Comparison of ENCODE assay signal across 15 mouse cellular contexts in the genomic region with DNA sequence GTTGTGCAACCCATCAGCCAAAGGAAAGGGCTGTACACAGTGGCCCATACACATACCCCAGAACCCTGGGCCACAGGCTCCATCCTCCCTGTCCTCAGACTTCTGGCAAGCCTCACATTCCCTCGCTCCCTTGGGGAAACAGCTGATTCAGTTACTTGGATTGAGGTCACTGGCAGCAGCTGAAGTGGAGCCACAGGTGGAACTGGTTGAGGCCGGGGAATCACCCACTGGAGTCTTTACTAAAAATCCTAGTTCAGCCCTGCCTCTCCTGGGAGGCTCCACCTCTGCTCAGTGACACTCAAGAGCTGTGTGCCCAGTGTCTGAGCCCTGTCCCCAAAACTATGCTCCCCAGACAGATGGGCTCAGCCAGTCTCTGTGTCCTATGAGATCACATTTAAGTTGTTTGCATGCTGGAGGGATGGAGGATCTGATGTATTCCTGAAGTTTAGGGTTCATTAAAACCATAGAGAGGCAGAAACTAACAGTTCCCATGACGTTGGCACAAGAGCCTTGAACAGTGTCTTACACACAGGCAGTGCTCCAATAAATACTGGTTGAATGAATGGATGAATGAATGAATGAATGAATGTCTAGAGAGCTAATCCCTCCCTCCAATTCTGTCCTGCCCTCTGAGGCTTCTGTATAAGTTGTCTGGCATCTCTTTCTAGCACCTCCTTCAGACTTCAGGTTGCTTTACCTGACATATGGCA. TPM values are rescaled to one million over a fixed set of nuclear protein-coding genes. Genes with fewer than 3 reads are reported as not detected.
DNase-seq lines count a peak whose midpoint lies in the region; ATAC-seq and TF ChIP-seq lines count a peak whose summit lies in the region.
"Had no signal": no experiment of that assay in that cellular context is flagged by ENCODE, and none has a peak within 500 bp of the region (broad histone marks: within the 10 kb centered on the region; RNA-seq: fewer than 3 reads in every experiment).

No protein-coding gene starts in this region.

- TF ChIP-seq CTCF in C2C12 (IDR thresholded peaks at IDR 0.05; ENCODE audit: control insufficient read depth, insufficient read depth, insufficient read length) = no peak
- TF ChIP-seq CTCF in gastrocnemius, adult 2 months (IDR thresholded peaks at IDR 0.05) = no peak
- TF ChIP-seq CTCF in left cerebral cortex, adult 2 months (IDR thresholded peaks at IDR 0.05) = no peak

- no peak overlapping the region for H3K9ac ChIP-seq in embryonic facial prominence, embryonic 14.5 days (ENCODE audit: low read depth, low read length)
- H3K9ac ChIP-seq: limb, embryonic 15.5 days; neural tube, embryonic 12.5 days; stomach, embryonic 15.5 days had no signal

- no peak overlapping the region for H3K4me2 ChIP-seq in embryonic facial prominence, embryonic 14.5 days (ENCODE audit: low read depth, low read length)
- H3K4me2 ChIP-seq: limb, embryonic 15.5 days; neural tube, embryonic 12.5 days; stomach, embryonic 15.5 days had no signal

- no peak overlapping the region for H3K27ac ChIP-seq in embryonic facial prominence, embryonic 14.5 days (replicated peaks; ENCODE audit: low read depth, low read length)
- no peak overlapping the region for H3K27ac ChIP-seq in embryonic facial prominence, embryonic 10.5 days (replicated peaks)
- no peak overlapping the region; the same call in 1 of the 2 replicates for H3K27ac ChIP-seq in gastrocnemius, adult 2 months
- no peak overlapping the region for H3K27ac ChIP-seq in left cerebral cortex, adult 2 months
- H3K27ac ChIP-seq: heart, adult 2 months; limb, embryonic 15.5 days; neural tube, embryonic 12.5 days; stomach, embryonic 15.5 days had no signal

- intact Hi-C loops in gastrocnemius, adult 2 months (cut with DNase I) = no loop called here
- intact Hi-C loops in left cerebral cortex, adult 2 months (cut with DNase I) = no loop called here

- H3K4me1 ChIP-seq in embryonic facial prominence, embryonic 14.5 days (ENCODE audit: control insufficient read depth, insufficient read depth, low read length) = no peaks in the 10 kb centered on the region
- 0 out of 2 replicates have a peak, but pooled peaks cover 5% of the 10 kb centered on the region for H3K4me1 ChIP-seq in embryonic facial prominence, embryonic 10.5 days
- H3K4me1 ChIP-seq: neural tube, embryonic 12.5 days had no signal

- no peaks in the 10 kb centered on the region for H3K9me3 ChIP-seq in embryonic facial prominence, embryonic 14.5 days (ENCODE audit: control insufficient read depth, low read length)
- H3K9me3 ChIP-seq in embryonic facial prominence, embryonic 10.5 days = no peaks in the 10 kb centered on the region
- H3K9me3 ChIP-seq: limb, embryonic 15.5 days; neural tube, embryonic 12.5 days; stomach, embryonic 15.5 days had no signal

- WGBS in embryonic facial prominence, embryonic 14.5 days = 68% methylated on average over 3 of the region's 3 CpGs
- WGBS in embryonic facial prominence, embryonic 10.5 days = 80% methylated on average over 3 of the region's 3 CpGs

- H3K4me3 ChIP-seq in embryonic facial prominence, embryonic 14.5 days (ENCODE audit: low read depth, low read length) = no peak overlapping the region
- H3K4me3 ChIP-seq in embryonic facial prominence, embryonic 10.5 days = no peak overlapping the region
- no peak overlapping the region for H3K4me3 ChIP-seq in C2C12 (ENCODE audit: insufficient read depth, poor library complexity, severe bottlenecking)
- H3K4me3 ChIP-seq in gastrocnemius, adult 2 months = no peak overlapping the region
- no peak overlapping the region for H3K4me3 ChIP-seq in left cerebral cortex, adult 2 months
- H3K4me3 ChIP-seq: heart, adult 2 months; limb, embryonic 15.5 days; neural tube, embryonic 12.5 days; stomach, embryonic 15.5 days had no signal

- peak; percentile 78 for DNase-seq in embryonic facial prominence, embryonic 14.5 days (ENCODE audit: low spot score)
- DNase-seq in embryonic facial prominence, embryonic 10.5 days (ENCODE audit: low spot score) = no peak
- peak; percentile 81 for DNase-seq in gastrocnemius, adult 2 months
- DNase-seq in lung, postnatal 10 days = peak; percentile 36
- no peak for DNase-seq in ovary, postnatal 10 days (ENCODE audit: low spot score)
- DNase-seq in left cerebral cortex, adult 2 months (ENCODE audit: extremely low spot score in 1 of 2, low spot score in 2 of 2) = no peak
- DNase-seq: kidney, postnatal 4 days; right cerebral cortex, postnatal 14 days had no signal

- ATAC-seq in embryonic facial prominence, embryonic 14.5 days (ENCODE audit: low read depth) = peak; percentile 62
- ATAC-seq in granulocyte monocyte progenitor cell, adult 5-6 weeks (replicated peaks; ENCODE audit: poor library complexity, severe bottlenecking) = no peak

- H3K79me3 ChIP-seq in C2C12 (ENCODE audit: low read depth) = no peaks in the 10 kb centered on the region

- no peaks in the 10 kb centered on the region for H3K27me3 ChIP-seq in embryonic facial prominence, embryonic 14.5 days (replicated peaks; ENCODE audit: control insufficient read depth, insufficient read depth, low read length)
- H3K27me3 ChIP-seq in embryonic facial prominence, embryonic 10.5 days (replicated peaks; ENCODE audit: low read depth, poor library complexity, severe bottlenecking) = 0 out of 2 replicates have a peak, but pooled peaks cover 8% of the 10 kb centered on the region
- no peaks in the 10 kb centered on the region for H3K27me3 ChIP-seq in C2C12 (ENCODE audit: control insufficient read depth, insufficient read depth, insufficient read length)
- H3K27me3 ChIP-seq: limb, embryonic 15.5 days; neural tube, embryonic 12.5 days; stomach, embryonic 15.5 days had no signal

- H3K79me2 ChIP-seq in C2C12 (ENCODE audit: control insufficient read depth, insufficient read depth) = no peaks in the 10 kb centered on the region

- no peak overlapping the region for H3ac ChIP-seq in C2C12 (ENCODE audit: control insufficient read depth, insufficient read length, low read depth)

- no peaks in the 10 kb centered on the region for H3K36me3 ChIP-seq in embryonic facial prominence, embryonic 14.5 days (ENCODE audit: control insufficient read depth, insufficient read depth, low read length)
- H3K36me3 ChIP-seq in embryonic facial prominence, embryonic 10.5 days (replicated peaks) = no peaks in the 10 kb centered on the region
- H3K36me3 ChIP-seq in C2C12 (ENCODE audit: control insufficient read depth, insufficient read depth) = no peaks in the 10 kb centered on the region
- H3K36me3 ChIP-seq: limb, embryonic 15.5 days; neural tube, embryonic 12.5 days; stomach, embryonic 15.5 days had no signal

TF ChIP-seq in C2C12, 6 proteins besides CTCF, POLR2A, EP300 and RAD21:
- TF ChIP-seq MYOG (IDR thresholded peaks at IDR 0.05; ENCODE audit: control insufficient read depth, extremely low read depth, insufficient read length) (no peak), FOSL1 (IDR thresholded peaks at IDR 0.05; ENCODE audit: insufficient read depth, low read length, poor library complexity, severe bottlenecking) (no peak), MAX (IDR thresholded peaks at IDR 0.05) (no peak), CEBPB (IDR thresholded peaks at IDR 0.05; ENCODE audit: low read depth) (peak; percentile 31), MYOD1 (IDR thresholded peaks at IDR 0.05; ENCODE audit: control insufficient read depth, insufficient read length, low read depth) (peak; percentile 99), USF1 (IDR thresholded peaks at IDR 0.05; ENCODE audit: low read depth) (no peak)

RNA-seq across cellular contexts. Expression of a gene that starts 7.5 kb away (rescaled TPM):
- 0.10 TPM in 1 of 2 replicates, not detected in the other for polyA plus RNA-seq in embryonic facial prominence, embryonic 14.5 days (2014; fragmentation: Nextera tagmentation; extraction: Ambion mirVana)
- polyA plus RNA-seq in embryonic facial prominence, embryonic 10.5 days (2016; fragmentation: Nextera tagmentation; extraction: Ambion mirVana) = 0.73 TPM in 1 of 2 replicates, not detected in the other
- not detected for polyA plus RNA-seq in C2C12 (2012; fragmentation: generic; extraction: Trizol)
- not detected for total RNA-seq in gastrocnemius, adult 2 months (2021)
- total RNA-seq in granulocyte monocyte progenitor cell, adult 5-6 weeks (2014; fragmentation: Nextera tagmentation) = not detected in 2 replicates
- total RNA-seq in granulocyte monocyte progenitor cell, adult 5-6 weeks (2017) = 0.04 TPM in 1 of 2 replicates, not detected in the other
- total RNA-seq in left cerebral cortex, adult 2 months (2021) = under 1 TPM in 1 of 2 experiments, not detected in 1; 0.09 TPM
- total RNA-seq: heart, adult 2 months; megakaryocyte-erythroid progenitor cell, adult 5-6 weeks had no signal
- polyA plus RNA-seq: neural tube, embryonic 12.5 days had no signal

RNA-seq across cellular contexts. Expression of a gene that starts 45.8 kb away (rescaled TPM):
- 0.38 and 0.48 TPM in 2 replicates for polyA plus RNA-seq in embryonic facial prominence, embryonic 14.5 days (2014; fragmentation: Nextera tagmentation; extraction: Ambion mirVana)
- polyA plus RNA-seq in embryonic facial prominence, embryonic 10.5 days (2016; fragmentation: Nextera tagmentation; extraction: Ambion mirVana) = 2.0 and 3.1 TPM in 2 replicates
- 0.01 TPM for polyA plus RNA-seq in C2C12 (2012; fragmentation: generic; extraction: Trizol)
- total RNA-seq in gastrocnemius, adult 2 months (2021) = 1 to 10 TPM in 1 of 2 experiments, under 1 TPM in 1; 0.26 to 1.3 TPM
- 0.13 and 0.77 TPM in 2 replicates for total RNA-seq in granulocyte monocyte progenitor cell, adult 5-6 weeks (2014; fragmentation: Nextera tagmentation)
- total RNA-seq in granulocyte monocyte progenitor cell, adult 5-6 weeks (2017) = 0.05 and 0.13 TPM in 2 replicates
- 1 to 10 TPM; 1.5 to 2.3 TPM for total RNA-seq in left cerebral cortex, adult 2 months (2021)
- total RNA-seq: megakaryocyte-erythroid progenitor cell, adult 5-6 weeks had no signal

Comparison
In these comparisons a context has a peak if more than half of its experiments do, and no peak if none do; other contexts are left out.
1. DNase-seq: peak in embryonic facial prominence, embryonic 14.5 days (single experiment), gastrocnemius, adult 2 months (single experiment) and lung, postnatal 10 days (single experiment); none in embryonic facial prominence, embryonic 10.5 days (single experiment), ovary, postnatal 10 days (single experiment) and left cerebral cortex, adult 2 months (0 of 2).